Mouse (Mus musculus) WW6 (cell line): Measurements from ENCODE around the gene Fam104a.
A peak's percentile ranks its signal among the peaks of the same experiment; 100 is the strongest.

ENCODE experiments used
- DNase-seq: peaks from one replicate; pipeline ENCODE4 v3.0.0-alpha.2; 2013; ENCODE audit warnings: low read depth, low spot score

The Fam104a gene

DNA sequence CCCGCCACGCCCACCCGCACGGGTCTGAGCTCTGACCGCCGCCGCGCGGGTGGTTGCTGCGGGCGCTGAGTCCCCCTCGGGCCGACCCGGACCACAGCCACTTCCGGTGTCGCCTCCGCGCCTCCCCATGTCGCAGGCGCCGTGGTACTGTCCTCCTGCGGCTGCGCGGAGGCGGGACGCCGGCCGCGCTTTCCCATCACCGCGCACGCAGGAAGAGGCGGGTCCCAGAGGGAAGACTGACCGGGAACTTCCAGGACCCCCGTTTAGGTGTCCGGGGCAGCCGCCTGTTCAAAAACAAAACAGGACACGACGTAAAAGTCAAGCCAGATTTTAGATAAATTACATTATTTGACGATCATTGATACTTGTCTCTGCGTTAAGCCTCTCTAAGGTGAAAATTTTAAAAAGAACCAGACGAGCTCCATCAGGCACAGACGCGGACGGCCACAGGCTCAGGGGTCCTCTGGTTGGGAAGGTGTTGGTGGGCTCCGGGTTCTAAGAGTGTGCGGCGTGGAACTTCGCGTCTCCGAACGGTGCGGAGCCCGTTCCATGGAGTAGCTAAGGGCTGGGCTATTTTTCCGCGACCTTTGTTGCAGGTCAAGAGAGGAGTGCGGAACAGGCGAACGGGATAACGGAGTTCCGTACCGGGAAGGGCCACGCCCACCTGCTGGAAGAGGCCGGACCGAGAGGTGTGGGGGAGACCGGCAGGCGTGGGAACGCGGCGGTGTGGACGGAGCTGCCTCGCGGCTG lies at the start of gene Fam104a, which contains the start of gene D11Wsu47e:
Gene Fam104a, minus strand, starts transcription at position 199 of the 750 bp plus-strand sequence.
Gene D11Wsu47e, plus strand, starts transcription at position 456 of the 750 bp plus-strand sequence.
- peak; percentile 96 for DNase-seq

DNA sequence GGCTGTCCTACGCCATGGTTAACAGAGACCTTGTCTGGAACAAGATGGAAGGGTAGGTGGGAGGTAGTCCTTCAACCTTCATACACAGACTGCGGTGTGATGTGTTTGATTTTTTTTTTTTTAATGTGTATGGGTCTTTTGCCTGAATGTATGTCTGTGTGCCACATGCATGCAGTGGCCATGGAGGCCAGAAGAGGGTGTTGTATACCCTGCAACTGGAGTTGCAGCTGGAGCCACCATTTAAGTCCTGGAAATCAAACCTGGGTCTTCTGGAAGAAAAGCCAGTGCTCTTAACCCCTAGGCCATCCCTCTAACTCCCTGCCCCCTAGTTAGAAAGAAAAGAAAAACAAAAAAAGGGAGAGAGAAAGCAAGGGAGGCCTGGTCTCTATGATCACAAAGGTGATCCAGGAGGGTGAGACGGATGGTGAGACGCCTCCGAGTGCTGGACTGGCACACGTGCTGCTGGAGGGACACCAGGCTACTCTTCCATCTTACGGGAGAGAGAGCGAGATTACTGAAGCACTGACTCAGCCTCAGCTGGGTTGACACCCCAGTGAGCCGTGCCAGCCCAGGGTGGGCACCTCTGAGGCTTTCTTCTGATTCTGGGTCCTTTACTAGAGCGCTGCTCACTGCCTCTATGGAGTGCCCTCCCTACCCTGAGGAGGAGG lies 48.1 kb upstream of the Fam104a start:
- DNase-seq: no peak

DNA sequence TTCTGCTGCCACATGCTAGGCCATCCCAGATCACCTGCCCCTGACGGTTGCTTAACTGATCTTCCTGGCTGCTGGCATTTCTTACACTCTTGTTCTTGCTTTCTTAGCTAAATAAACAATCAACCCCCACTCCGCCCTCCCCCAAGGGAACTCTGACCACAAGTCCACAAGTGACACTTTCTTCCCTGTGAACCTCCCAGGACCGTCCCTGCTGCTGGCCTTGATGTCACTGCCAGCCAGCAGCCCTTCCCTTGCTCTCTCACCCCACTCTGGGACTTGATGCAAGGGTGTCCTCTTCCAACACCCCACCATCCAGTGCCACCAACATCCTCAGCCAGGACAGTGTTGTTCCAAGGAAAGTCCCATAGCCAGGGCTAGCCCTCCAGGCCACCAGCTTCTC lies 46.9 kb upstream of the Fam104a start:
- DNase-seq: no peak

DNA sequence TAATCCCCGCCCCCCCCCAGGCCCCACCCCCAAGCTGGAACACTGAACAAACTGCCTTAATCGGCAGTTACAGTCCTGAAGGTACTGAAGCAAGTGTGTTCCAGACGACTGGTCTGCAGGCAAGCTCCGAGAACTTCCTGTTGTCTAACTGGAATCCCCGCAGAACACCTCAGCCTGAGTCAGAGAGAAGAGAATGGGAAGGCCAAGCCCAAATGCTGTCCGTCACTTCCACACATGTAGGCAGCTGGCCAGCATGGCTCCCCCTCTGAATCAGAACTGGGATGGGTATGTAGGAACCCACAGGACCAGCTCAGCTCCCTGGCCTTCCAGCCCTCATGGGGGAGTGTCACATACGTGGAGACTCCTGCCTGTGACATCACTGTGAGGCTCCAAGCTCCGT lies 46.0 kb upstream of the Fam104a start:
- no peak for DNase-seq

DNA sequence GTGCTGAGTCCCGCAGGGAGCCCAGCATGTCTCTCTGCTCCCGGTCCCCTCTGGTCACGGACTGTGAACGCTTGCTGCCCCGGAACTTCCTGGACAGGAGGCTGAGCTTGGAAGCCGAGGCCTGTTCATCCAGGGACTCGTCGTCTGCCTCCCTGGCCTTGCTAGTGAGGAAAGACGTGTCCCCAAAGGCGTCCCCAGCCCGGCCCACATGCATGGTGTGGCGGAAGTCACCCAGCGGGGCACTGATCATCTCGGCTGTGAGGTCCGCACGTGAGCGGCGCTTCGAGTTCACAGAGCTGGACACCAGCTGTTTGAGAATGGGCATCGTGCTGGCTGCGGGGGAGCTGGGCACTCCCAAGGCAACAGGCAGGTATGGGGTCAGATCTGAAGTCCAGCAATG lies 45.3 kb upstream of the Fam104a start:
- DNase-seq: no peak

DNA sequence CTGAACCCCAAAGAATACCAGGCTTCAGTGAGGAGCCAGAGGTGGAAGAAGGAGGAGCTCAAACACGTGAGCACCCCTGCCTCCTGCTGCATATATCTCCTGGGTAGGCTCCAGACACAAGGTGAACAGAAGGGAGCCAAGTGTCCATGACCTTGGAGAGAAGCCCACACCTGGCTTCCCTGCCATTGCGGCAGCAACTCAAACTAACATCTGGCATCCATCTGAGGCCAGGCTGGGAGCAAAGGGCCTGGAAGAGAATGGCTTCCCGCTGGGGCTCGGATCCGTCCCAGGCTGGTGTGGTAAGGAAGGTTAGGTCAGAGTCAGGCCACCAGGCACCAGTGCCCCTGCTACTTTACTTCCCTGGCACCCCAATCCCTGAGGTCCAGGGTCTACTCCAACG lies 44.0 kb upstream of the Fam104a start:
- no peak for DNase-seq

DNA sequence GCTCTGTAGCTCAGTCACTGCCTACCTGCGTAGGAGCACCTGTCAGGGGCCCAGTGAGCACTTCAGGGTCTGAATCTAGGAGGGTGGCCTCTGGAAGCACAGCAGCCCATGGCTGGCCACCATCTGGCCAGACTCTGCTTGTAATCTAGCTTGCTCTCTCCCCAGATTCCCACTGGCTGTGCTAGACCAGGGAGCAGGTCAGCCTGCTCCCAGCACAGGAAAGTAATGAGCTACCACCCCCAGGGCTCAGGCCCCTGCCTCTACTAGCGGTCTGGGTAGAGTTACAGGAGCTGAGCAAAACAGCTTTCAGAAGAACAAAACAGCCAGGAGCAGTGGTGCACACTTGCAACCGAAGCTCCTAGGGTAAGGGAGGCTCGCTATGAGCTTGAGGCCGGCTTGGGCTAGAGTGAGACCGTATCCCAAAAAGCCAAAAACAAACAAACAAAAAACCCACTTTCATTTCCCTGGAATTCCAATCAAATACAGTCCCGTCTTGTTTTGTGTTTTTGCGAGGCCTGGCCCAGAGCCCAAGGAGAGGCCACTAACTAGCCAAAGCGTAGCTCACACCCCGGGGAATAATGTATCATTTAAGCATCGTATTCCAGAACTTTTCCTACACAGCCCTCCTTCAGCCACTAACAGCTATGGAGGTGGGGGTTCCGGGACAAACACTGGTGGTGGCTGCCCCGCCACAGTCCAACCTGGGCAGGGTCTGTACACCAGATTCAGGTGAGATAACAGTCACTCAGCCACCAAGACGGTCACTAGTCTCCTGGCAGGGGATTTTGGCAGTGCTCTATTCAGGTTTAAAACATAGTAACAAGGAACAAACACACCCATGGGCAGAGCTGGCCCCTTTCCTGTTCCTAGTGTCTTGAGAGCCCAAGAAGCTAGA lies 43.3 kb upstream of the Fam104a start:
- no peak for DNase-seq

DNA sequence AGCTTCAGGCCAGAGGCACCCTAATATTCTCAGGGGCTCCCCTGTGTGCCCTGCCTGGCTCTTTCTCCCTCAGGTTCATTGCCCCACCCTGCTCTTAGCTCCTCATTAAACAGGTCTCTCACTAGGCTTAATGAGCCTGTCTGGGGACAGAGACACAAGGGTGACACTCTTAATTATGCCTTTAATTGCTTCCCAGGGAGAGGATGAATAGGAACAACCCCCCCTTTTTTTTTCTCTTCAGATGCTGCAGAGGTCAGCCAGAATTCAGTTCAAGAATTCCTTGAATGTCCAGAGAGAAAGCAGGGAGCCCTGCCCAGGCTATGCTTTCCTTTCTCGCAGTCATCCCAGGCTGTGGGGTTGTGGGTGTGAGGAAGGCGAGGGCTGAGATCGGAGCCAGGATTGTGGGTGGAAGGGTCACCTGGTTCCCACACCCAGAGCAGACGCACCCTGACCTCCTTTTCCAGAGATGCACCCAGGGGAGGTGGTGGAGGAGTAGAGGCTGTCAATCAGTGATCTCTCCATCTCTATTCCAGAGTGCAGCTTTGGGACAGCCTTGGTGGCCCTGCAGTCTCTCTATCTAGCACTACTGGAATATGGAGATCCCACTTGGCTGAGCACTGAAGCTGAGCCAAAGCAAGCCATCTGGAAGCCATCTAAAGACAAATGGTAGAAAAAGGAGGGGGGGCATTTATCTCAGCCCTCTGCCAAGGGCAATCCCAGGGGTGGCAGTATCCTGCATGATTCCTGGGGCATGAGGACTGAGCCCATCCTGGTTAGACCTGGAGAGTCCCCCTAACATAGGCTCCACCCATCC lies 41.5 kb upstream of the Fam104a start:
- DNase-seq: no peak

DNA sequence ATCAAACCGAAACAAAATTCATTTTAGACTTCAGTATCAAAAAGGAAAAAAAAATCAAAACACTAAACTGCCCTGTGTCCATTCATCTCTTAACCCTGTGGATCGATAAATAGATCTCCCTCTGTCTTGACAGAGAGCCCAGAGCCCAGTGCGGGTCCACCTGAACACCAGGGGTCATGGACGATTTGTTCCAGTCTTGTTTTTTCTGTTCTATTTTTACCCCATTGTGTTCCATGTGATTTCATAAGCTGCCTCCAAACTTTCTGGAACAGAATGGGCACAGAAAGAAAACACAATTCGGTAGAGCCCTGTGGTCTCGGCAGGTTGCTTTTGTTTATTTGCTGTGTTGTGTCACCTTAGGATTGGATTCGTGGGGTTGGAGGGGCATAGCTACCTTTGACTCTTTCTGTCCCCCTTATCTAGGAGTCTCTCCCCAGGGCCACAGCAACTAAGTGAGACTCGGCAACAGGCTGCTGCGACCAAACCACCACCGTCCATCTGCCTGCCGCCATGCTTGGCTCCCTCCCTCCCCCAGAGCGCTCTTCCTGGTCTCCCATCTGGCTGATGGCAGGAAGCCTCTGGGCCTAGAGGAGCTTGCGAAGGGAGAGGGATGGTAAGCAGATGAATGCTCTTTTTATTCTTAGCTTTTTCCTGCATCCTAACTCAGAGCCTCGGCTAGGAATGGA lies 38.6 kb upstream of the Fam104a start:
- DNase-seq: no peak

DNA sequence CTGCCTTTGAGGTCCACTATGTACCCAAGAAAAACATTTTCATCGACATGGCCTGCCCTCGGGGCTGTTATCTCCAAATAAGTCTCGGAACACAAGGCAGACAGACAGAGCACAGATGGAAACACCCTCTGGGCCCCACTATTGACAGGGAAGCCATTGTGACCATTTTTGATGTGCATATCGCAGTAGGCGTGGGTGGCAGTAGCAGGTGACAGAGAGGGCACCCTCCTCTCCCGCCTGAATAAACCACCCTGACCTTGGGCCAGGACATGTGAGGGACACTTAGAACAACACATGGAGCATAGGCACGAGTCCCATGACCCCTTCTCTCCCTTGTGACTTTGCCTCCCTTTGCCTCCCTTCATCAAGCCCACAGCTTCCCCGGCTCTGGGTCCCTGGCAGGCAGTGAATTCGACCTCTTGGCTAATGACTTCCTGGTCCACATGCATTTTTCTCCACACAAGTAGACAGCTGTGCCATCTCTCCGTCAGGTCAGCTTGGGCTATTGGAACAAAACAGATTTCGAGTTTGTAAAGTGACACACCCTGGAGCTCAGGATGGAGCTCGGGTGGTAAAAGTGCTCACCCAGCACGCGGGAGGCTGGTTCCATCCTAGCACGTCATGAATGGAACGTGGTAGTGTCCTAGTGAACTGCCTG lies 33.9 kb upstream of the Fam104a start:
- DNase-seq: no peak

DNA sequence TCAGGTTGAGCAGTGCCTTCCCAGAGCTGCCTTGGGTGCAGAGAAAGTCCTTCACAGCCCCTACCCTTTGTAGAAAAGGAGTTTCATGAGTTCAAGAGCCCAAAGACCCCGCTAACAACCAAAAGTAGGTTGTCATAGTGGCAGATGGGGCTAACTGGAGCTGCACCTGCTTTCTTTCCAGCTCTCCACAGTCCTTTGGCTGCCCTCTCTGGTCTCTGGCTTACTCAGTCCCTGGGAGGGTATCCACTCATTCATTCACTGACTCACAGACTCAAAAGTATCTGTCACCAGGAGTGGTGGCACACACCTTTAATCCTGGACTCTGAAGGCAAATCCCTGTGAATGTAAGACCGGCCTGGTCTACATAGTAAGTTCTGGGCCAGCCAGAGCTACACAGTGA lies 32.2 kb upstream of the Fam104a start:
- no peak for DNase-seq

DNA sequence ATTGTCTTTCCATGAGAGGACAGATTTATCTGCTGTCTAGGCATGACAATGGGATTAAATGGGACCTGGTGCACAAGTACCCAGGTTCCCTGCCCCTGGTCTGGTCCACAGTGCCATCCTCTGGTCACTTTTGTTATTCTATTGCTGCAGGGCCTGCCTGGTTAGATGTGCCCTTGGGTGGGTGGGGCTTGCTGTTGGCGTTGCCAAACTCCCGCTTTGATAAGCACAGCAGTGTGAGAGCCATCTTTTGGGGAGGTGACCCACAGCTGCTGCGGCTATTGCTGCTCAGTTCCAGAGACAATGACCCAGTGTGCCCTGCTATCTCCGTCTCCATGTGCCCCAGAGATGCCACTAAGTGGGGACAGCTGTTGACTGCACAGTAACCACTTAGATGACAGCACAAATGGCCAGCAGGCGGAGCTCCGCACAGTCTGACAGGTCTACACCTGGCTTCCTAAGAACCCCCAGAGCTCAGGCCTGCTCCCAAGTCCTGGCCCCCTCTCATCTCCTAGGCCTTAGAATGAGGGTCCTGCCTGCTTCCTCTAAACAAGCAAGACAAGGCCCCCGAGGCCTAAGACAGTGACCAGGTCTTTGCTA lies 31.2 kb upstream of the Fam104a start:
- DNase-seq: no peak

DNA sequence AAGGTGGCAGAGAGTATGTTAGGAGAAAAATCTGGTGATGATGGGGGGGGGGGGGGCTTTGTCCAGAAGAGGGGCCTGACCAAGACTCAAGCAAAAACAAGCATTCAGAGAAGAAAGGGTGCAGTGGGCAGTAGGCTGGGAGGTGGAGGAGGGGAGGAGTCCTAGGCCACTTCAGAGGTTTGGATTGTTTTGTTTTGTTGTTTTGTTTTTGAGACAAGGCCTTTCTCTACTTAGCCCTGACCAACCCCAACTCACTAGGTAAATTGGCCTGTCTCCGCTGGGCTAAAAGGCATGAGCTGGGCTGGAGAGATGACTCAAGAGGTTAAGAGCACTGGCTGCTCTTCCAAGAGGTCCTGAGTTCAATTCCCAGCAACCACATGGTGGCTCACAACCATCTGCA lies 27.1 kb upstream of the Fam104a start:
- DNase-seq: no peak

DNA sequence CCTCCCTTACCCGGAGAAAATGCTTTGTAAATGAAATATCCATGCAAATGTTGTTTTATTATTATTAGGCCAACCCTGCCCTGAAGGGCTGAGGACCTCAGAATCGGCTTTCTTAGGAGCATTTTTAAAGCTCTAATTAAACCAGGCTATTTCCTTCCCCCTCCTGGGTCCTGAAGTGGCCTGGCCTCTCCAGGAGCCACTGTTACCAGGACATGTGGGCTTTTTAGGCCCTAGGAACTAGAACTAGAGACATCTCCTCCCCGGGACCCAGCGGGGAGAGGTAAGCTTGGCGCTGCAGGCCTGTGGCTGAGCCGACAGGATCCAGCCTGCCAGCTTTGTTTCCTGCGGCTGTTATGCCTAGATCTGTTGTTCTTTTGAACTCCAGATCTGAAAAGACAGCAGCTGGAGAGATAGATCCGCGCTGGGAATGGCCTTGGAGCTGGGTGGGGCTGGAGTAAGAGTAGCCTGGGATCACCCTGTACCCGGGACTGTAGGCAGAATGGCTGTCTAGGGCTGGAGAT lies 26.4 kb upstream of the Fam104a start:
- peak; percentile 84 for DNase-seq

DNA sequence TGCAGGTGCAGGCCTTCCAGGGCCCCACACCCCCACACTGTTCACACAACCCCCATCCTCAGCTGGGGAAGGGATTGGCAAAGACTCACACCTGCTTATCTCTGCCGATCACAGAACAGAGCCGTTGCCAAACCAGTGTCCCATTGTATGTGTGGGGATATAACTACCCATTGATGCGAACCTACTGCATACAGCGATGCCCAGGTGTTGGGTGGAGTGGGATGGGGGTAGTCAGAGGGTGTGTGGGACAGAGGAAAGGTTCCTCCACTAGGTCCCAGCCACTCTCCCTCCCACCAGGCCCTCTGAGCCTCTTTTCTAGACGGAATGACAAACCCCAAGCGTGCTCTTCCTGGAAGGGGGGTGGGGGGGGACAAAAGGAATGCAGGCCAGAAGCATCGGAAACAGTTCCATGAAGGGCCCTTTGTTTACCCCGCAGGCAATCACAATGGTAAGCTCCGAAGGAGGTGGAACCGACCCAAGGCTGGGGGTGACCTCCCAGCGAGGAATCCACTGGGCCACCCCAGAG lies 25.8 kb upstream of the Fam104a start, which contains the start of gene Cpsf4l:
Gene Cpsf4l, minus strand, starts transcription at position 287 of the 526 bp plus-strand sequence.
- peak; percentile 78 for DNase-seq

DNA sequence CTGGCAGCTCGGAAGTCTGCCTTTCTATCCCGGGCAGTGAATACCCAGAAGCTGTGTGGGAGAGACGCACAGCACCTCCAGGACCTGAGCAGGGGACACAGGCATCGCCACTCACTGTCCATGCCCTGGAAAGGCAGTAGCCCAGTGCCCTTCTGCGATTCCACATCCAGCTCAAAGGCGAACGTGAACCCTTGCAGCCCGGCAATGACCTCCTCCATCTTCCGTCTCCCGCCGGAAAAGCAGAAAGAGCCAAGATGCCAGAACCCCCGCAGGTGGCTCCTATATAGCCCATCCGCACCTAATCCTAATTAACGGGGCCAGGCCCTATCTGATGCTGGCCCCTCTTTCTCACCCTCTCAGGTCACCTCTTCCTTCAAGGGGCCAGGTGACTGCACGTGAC lies 25.3 kb upstream of the Fam104a start:
- DNase-seq: no peak

DNA sequence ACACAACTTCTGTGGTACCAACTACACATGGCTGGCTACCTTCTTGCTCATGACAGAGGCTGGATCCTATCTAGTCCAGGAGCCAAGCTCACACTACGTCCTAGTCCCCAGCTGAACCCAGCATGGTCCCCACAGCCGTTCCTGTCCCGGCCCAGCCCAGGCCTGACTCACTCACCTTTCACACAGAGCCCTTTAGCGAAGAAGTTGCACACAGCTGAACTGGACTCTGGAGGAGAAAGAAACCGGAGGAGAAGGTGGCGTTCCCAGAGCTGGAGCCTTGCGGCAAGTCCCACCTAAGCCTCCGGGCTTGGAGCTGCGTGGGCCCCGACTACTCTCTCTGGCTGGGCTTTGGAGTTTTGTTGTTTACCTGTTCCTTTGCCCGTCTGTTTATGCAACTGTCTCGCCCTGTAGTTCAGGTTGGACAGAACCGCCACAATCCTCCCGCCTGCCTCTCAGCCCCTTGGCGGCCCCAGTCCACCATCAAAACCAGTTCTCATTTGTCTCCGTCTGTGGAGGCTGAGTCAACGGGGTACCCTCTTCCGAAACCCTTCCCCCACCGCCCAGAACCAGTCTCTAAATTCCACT lies 24.8 kb upstream of the Fam104a start:
- no peak for DNase-seq

DNA sequence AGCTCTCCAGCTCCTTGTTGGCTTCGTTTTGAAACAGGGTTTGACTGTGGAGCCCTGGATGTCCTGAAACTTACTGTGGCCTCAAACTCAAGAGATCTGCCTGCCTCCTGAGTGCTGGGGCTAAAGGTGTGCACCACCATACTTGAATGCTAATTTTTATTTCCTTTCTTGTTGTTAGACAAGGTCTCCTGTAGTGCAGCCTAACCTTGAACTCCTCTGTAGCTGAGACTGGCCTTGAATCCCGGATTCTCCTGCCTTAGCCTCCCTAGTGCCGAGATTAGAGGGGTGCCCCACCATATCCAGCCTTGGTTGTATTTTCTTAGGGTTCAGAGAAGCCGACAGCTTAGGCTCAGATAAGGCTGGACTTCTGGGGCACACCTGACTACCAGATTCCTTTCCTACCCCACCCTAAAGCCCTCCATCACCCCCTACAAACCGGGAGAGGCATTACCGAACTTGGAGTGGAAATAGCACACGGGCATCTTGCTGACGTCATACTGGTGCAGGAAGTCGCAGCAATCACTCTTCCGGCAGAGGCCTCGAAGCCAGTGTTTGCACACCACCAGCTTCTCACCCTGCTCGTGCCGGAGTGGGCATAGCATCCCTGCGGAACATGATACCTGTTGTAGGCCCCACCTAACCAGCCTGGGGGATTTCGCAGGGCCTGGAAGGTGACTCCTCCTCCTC lies 22.2 kb upstream of the Fam104a start:
- DNase-seq: no peak
